Mouse (Mus musculus) ES-E14 (cell line): ENCODE results near the gene Snap91. TPM values are rescaled to one million over a fixed set of nuclear protein-coding genes. Genes with fewer than 3 reads are reported as not detected.

Source experiments
- DNase-seq: peaks from one replicate; pipeline ENCODE4 v3.0.0-alpha.2; 2013; ENCODE audit warnings: low read depth, low spot score
- H3K27ac ChIP-seq: 2 replicates; pipeline ENCODE4 v1.5.1; 2012; ENCODE audit warnings: low read depth, mild to moderate bottlenecking, low read length, moderate library complexity, mixed read lengths; ENCODE audit not compliant: poor library complexity, insufficient read depth, severe bottlenecking
- H3K36me3 ChIP-seq: 2 replicates; pipeline ENCODE4 v1.6.1; 2012; ENCODE audit warnings: mild to moderate bottlenecking, low read length, moderate library complexity, mixed read lengths; ENCODE audit not compliant: control insufficient read depth, poor library complexity, insufficient read depth, severe bottlenecking
- H3K4me1 ChIP-seq, 2 experiments: fragments of 150-350 bp in 1 of 2; sonication (generic) in 1 of 2; 2 replicates each; pipeline ENCODE4 v1.6.1; 2012; ENCODE audit warnings: low read length in 2 of 2, mild to moderate bottlenecking in 1 of 2, mixed read lengths in 1 of 2; ENCODE audit not compliant: control insufficient read depth in 2 of 2, insufficient read depth in 2 of 2, poor library complexity in 1 of 2
- H3K4me3 ChIP-seq, 2 experiments: fragments of 150-350 bp in 1 of 2; sonication (generic) in 1 of 2; 2 replicates each; pipeline ENCODE4 v1.5.1; 2012; ENCODE audit warnings: low read length in 2 of 2, low read depth in 1 of 2, mild to moderate bottlenecking in 1 of 2, mixed read lengths in 1 of 2; ENCODE audit not compliant: insufficient read depth in 1 of 2, poor library complexity in 1 of 2, severe bottlenecking in 1 of 2
- H3K9ac ChIP-seq: 2 replicates; pipeline ENCODE4 v1.6.1; 2012; ENCODE audit warnings: low read depth, mild to moderate bottlenecking, low read length, mixed read lengths; ENCODE audit not compliant: poor library complexity, insufficient read depth, severe bottlenecking
- H3K9me3 ChIP-seq: fragments of 150-350 bp; sonication (generic); 2 replicates; pipeline ENCODE4 v1.6.1; 2012; ENCODE audit warnings: low read depth, mild to moderate bottlenecking, low read length; ENCODE audit not compliant: control insufficient read depth, insufficient read depth
- CHD2 ChIP-seq: IDR thresholded peaks from 2 replicates; pipeline ENCODE4 v1.6.1; 2014; ENCODE audit warnings: mild to moderate bottlenecking, low read depth, low read length, inconsistent platforms
- HCFC1 ChIP-seq: IDR thresholded peaks from 2 replicates; pipeline ENCODE4 v1.6.1; 2012; ENCODE audit warnings: low read length, inconsistent platforms, borderline replicate concordance; ENCODE audit not compliant: insufficient read depth
- MAFK ChIP-seq: IDR thresholded peaks from 2 replicates; pipeline ENCODE4 v1.6.1; 2014; ENCODE audit warnings: mild to moderate bottlenecking, low read depth, low read length, inconsistent platforms; ENCODE audit not compliant: insufficient read depth
- ZC3H11A ChIP-seq: IDR thresholded peaks from 2 replicates; pipeline ENCODE4 v1.6.1; 2012; ENCODE audit warnings: low read depth, mild to moderate bottlenecking, inconsistent platforms, low read length, borderline replicate concordance
- ZNF384 ChIP-seq: IDR thresholded peaks from 2 replicates; pipeline ENCODE4 v1.6.1; 2012; ENCODE audit warnings: low read depth, low read length, inconsistent platforms
- in situ Hi-C, 2 experiments: fragments of 600-800 bp; cut with MboI; formaldehyde crosslinking; loops; one replicate each; pipeline ENCODE4 v1.15.1; 2025; ENCODE audit warnings: low sequenced_read_pairs in 2 of 2, inconsistent platforms in 1 of 2; ENCODE audit not compliant: unreplicated experiment in 2 of 2
- total RNA-seq: library from RNA; depleted of rRNA; stranded (reverse); fragments of 300-350 nt; gene quantifications from 2 replicates; pipeline ENCODE4 v1.2.3, GENCODE M21; 2012

The Snap91 gene
- total RNA-seq, 1 experiment: 0.80 TPM

DNA sequence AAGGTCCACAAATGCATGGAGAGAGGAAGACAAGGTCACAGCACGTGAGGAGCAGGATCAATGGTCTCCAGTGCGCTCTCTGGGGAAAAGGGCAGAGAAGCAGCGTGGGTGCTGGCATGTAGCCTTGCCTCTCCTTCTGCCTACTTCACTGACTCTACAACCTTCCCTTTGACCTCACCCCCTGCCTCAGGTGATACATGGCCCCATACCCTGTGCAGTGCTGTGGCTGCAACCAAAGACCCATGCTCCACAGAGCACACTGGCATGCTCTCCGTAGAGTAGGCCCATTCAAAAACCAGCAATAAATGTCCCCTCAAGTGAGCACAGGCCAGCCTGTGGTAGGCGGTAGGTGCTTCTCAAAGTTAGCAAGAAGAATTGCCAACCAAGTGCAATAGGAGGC is 28.8 kb downstream of the Snap91 start:
- Histone ChIP-seq H3K36me3 (no peaks in the 10 kb centered on the region), H3K9me3 (no peaks in the 10 kb centered on the region), H3K27ac (no peak overlapping the region), H3K4me1 (no peaks in the 10 kb centered on the region), H3K9ac (no peak overlapping the region), H3K4me3 (no peak overlapping the region)
- in situ Hi-C loops: no loop called here
- TF ChIP-seq ZNF384 (no peak), CHD2 (no peak), HCFC1 (no peak), ZC3H11A (no peak), MAFK (no peak)
- DNase-seq: no peak

DNA sequence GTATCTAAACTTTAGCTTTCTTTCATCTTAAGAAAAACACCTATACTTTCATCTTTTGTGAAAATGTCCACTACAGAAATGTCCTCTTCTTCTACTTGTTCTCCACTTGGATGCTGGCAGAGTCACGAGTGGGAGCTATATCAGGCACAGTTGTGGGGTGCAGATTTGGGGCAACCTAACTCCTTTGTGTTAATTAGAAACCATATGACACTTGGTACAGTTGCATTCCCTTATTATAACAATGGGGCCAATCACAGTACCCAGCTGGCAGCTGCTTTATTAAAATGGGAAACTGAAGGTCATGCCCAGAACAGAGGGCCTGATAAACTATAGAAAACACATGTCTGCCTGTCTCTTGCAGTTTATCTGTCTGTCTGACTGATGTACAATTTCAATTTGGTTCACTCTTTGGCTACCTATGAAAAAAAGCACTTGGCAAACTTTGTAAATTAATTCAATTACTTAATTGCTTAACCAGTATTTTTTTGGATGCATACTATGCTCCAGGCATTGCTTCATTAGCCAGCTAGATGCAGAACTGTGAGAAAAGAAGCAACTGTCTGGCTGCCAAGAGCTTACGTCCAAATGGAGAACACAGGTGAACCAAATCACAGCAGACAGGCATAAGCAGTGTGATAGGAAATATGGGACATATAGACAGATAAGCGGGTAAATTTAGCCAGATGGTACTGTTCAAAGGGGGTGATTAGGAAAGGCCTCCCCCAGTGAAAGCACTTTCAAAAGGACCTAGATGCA is 29.8 kb downstream of the Snap91 start:
- H3K36me3 ChIP-seq: no peaks in the 10 kb centered on the region
- H3K27ac ChIP-seq: no peak overlapping the region
- no peak for DNase-seq
- H3K9me3 ChIP-seq: no peaks in the 10 kb centered on the region
- H3K9ac ChIP-seq: no peak overlapping the region
- no peak for TF ChIP-seq CHD2
- no peak for TF ChIP-seq MAFK
- TF ChIP-seq HCFC1: no peak
- no peak for TF ChIP-seq ZNF384
- no peak for TF ChIP-seq ZC3H11A
- H3K4me3 ChIP-seq: no peak overlapping the region
- in situ Hi-C loops: no loop called here
- H3K4me1 ChIP-seq: no peaks in the 10 kb centered on the region

DNA sequence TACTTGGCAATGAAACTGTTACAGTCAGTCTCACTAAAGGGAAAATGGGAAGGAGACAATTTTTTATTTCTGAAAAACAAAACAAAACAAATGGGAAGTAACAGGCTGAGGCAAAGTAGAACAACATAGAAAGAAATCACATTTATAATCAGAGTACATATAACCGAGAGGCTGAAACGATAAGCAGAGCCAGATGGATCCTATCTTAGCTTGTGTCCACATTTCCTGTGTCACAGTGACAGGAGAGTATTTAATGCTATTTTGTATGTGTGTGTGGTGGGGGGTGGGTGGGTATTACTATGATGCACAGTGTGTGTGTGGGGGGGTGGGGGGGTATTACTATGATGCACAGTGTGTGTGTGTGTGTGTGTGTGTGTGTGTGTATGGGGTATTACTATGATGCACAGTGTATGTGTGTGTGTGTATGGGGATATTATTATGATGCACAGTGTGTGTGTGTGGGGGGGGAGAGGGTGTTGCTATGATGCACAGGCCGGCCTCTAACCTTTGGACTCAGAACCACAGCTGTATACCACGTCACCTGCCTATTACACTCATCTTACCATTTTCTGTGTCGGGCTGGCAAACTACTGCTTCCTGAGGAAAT is 36.6 kb downstream of the Snap91 start:
- Histone ChIP-seq H3K9me3 (no peaks in the 10 kb centered on the region), H3K4me3 (no peak overlapping the region), H3K9ac (no peak overlapping the region), H3K36me3 (no peaks in the 10 kb centered on the region), H3K4me1 (no peaks in the 10 kb centered on the region), H3K27ac (no peak overlapping the region)
- in situ Hi-C loops: no loop called here
- TF ChIP-seq ZC3H11A: no peak
- TF ChIP-seq MAFK: no peak
- TF ChIP-seq HCFC1: no peak
- no peak for TF ChIP-seq ZNF384
- no peak for TF ChIP-seq CHD2
- DNase-seq: no peak

DNA sequence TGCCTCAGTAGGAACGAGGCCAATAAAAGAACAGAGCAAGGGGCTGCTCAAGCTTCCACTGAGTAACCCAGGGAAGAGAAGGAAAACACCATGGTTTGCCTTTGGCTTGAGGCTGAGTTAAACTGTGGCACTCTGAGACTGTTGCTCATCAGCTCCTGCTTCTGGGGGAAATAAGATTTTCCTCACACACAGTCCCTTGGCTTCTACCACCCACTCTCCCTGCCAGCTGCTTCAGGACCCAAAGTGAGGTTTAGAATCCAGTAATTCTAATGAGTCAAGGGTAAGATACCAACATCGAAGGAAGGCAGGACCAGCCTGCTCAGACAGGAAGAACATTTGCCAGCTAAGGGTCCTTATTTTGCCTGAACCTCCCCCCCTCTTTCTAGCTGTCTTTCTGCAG is 50.7 kb downstream of the Snap91 start:
- no peak overlapping the region for H3K27ac ChIP-seq
- no peak for TF ChIP-seq HCFC1
- no peak for TF ChIP-seq ZC3H11A
- TF ChIP-seq ZNF384: no peak
- no peak for TF ChIP-seq CHD2
- TF ChIP-seq MAFK: no peak
- in situ Hi-C loops: no loop called here

DNA sequence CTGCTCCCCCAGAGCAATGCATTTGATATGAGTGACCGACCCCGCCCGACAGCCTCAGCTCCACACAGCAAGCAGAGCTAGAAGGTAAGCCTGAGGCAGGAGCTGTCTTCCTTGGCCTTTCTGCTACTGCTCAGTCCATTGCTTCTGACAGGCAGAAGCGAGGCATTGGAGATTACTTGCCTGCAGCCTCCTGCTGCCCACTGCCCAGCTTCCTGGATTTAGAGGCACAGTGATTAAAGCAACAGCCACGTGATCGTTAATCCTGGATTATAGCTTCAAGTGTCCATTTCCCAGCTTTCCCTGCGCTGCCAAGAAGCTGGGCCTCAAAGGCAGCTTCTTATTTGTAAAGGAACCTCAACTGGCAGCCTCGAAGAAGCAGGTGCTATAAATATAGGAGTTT is 51.4 kb downstream of the Snap91 start:
- H3K4me1 ChIP-seq: no peaks in the 10 kb centered on the region
- no peaks in the 10 kb centered on the region for H3K36me3 ChIP-seq
- H3K4me3 ChIP-seq: no peak overlapping the region
- H3K9ac ChIP-seq: no peak overlapping the region
- no peaks in the 10 kb centered on the region for H3K9me3 ChIP-seq
- in situ Hi-C loops: no loop called here
- no peak for DNase-seq
- no peak overlapping the region for H3K27ac ChIP-seq
- TF ChIP-seq MAFK (no peak), HCFC1 (no peak), ZNF384 (no peak), ZC3H11A (no peak), CHD2 (no peak)

More for the DNA sequence above, 50.7 kb downstream of the Snap91 start:
- no peak overlapping the region for H3K9ac ChIP-seq
- H3K4me3 ChIP-seq: no peak overlapping the region
- DNase-seq: no peak
- no peaks in the 10 kb centered on the region for H3K9me3 ChIP-seq
- H3K4me1 ChIP-seq: no peaks in the 10 kb centered on the region
- no peaks in the 10 kb centered on the region for H3K36me3 ChIP-seq
